Mouse (Mus musculus) kidney, adult 2 months (tissue): ENCODE measurements around the gene Sgpp1.

Experiments
- CTCF ChIP-seq: fragments of 200-500 bp; conservative IDR thresholded peaks from 2 replicates; pipeline ENCODE4 v1.5.1; 2011; ENCODE audit warnings: low read depth, mild to moderate bottlenecking, control low read depth, low read length, moderate library complexity, mixed read lengths; ENCODE audit not compliant: insufficient read depth, insufficient read length
- POLR2A ChIP-seq: fragments of 200-500 bp; IDR thresholded peaks from one replicate; pipeline ENCODE4 v1.6.1; 2011; ENCODE audit warnings: low read depth, low read length, control low read depth

- TF ChIP-seq CTCF (no peak), POLR2A (no peak)
Observed at GRCm38 (mm10) chr12:75742101-75742500, 6.6 kb upstream of the Sgpp1 start.
